Mouse (Mus musculus): ENCODE measurements around the gene Chsy1. TPM values are rescaled to one million over a fixed set of nuclear protein-coding genes. Genes with fewer than 3 reads are reported as not detected.

Chsy1 gene
- polyA plus RNA-seq, 1 experiment from 2014 or later: 24.0 TPM

- Histone ChIP-seq H3K4me3 (ENCODE audit: control insufficient read depth in 1 of 2, insufficient read depth in 1 of 2, low read depth in 1 of 2, low read length in 2 of 2) (no peak overlapping the region), H3K27ac (replicated peaks in 1 of 2; ENCODE audit: control insufficient read depth in 1 of 2, insufficient read depth in 1 of 2, low read depth in 2 of 2, low read length in 2 of 2) (no peak overlapping the region), H3K4me2 (ENCODE audit: low read length) (no peak overlapping the region), H3K9me3 (ENCODE audit: control insufficient read depth, low read length) (peaks cover 4% of the 10 kb centered on the region), H3K4me1 (ENCODE audit: control insufficient read depth in 2 of 2, insufficient read depth in 2 of 2, low read length in 2 of 2) (no peaks in the 10 kb centered on the region), H3K27me3 (ENCODE audit: control insufficient read depth, insufficient read depth, low read length) (no peaks in the 10 kb centered on the region), H3K36me3 (ENCODE audit: control insufficient read depth, insufficient read depth, low read length) (no peaks in the 10 kb centered on the region), H3K9ac (ENCODE audit: low read length) (no peak overlapping the region)
- no peak for ATAC-seq (ENCODE audit: insufficient number of reproducible peaks, insufficient read depth, low FRiP score, low read depth)
- 79% methylated on average over 2 of the region's 2 CpGs for WGBS
Observed at GRCm38 (mm10) chr7:66209920-66210319, 100.6 kb downstream of the Chsy1 start.

DNA sequence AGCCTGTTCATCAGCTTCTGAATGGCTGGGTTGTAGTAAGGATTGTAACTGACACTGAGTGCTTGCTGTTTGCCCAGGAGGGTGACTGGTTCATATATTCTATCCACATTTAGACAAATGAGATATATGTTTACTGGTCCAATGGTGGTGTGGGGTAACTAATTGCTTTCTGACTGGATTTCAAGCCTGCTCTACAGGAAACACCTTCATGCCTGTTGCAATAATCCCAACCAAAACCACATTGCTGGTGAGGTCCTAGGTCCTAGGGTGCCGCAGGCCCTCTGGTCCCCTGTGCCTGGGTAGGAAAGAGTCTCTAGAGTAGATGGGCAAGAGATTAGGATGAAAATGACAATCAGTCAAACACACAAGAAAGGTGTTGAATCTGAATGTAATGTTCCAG lies 103.6 kb downstream of the Chsy1 start:
- H3K9ac ChIP-seq (ENCODE audit: low read length): no peak overlapping the region
- H3K9me3 ChIP-seq (ENCODE audit: control insufficient read depth, low read length): 0 out of 2 replicates have a peak, but pooled peaks cover 3% of the 10 kb centered on the region
- peaks cover 2 to 8% of the 10 kb centered on the region in 2 experiments for H3K4me1 ChIP-seq (ENCODE audit: control insufficient read depth in 2 of 2, insufficient read depth in 2 of 2, low read length in 2 of 2)
- WGBS: 91% methylated on average over 1 of the region's 1 CpGs
- no peaks in the 10 kb centered on the region for H3K36me3 ChIP-seq (ENCODE audit: control insufficient read depth, insufficient read depth, low read length)
- H3K27ac ChIP-seq (replicated peaks in 1 of 2; ENCODE audit: control insufficient read depth in 1 of 2, insufficient read depth in 1 of 2, low read depth in 2 of 2, low read length in 2 of 2): no peak overlapping the region
- H3K27me3 ChIP-seq (ENCODE audit: control insufficient read depth, insufficient read depth, low read length): no peaks in the 10 kb centered on the region
- ATAC-seq (ENCODE audit: insufficient number of reproducible peaks, insufficient read depth, low FRiP score, low read depth): no peak
- no peak overlapping the region for H3K4me2 ChIP-seq (ENCODE audit: low read length)
- H3K4me3 ChIP-seq (ENCODE audit: control insufficient read depth in 1 of 2, insufficient read depth in 1 of 2, low read depth in 1 of 2, low read length in 2 of 2): no peak overlapping the region

DNA sequence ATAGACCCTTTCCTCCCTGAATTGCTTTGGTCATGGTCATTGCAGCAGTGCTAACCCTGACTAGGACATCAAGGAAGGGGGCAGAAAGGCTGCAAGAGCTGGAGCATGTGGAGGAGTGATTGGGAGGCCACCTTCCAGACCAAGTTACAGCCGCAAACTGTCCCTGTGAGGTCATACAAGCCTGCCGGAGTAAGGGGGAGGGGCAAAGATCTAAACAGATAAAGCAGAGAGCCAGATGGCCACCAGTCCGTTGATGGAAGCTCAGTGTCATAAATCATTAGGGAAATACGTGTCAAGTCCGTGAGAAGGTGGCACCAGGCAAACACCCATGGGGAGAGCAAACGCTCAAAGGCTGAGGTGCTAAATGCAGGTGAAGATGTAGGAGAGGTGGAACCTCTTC lies 105.2 kb downstream of the Chsy1 start:
- WGBS: 75% methylated on average over 6 of the region's 6 CpGs
- Histone ChIP-seq H3K9me3 (ENCODE audit: control insufficient read depth, low read length) (no peaks in the 10 kb centered on the region), H3K9ac (ENCODE audit: low read length) (no peak overlapping the region), H3K36me3 (ENCODE audit: control insufficient read depth, insufficient read depth, low read length) (no peaks in the 10 kb centered on the region), H3K4me2 (ENCODE audit: low read length) (no peak overlapping the region), H3K4me3 (ENCODE audit: control insufficient read depth in 1 of 2, insufficient read depth in 1 of 2, low read depth in 1 of 2, low read length in 2 of 2) (no peak overlapping the region), H3K4me1 (ENCODE audit: control insufficient read depth in 2 of 2, insufficient read depth in 2 of 2, low read length in 2 of 2) (peaks cover 14 to 22% of the 10 kb centered on the region in 2 experiments), H3K27me3 (ENCODE audit: control insufficient read depth, insufficient read depth, low read length) (no peaks in the 10 kb centered on the region), H3K27ac (replicated peaks in 1 of 2; ENCODE audit: control insufficient read depth in 1 of 2, insufficient read depth in 1 of 2, low read depth in 2 of 2, low read length in 2 of 2) (no peak overlapping the region)
- no peak for ATAC-seq (ENCODE audit: insufficient number of reproducible peaks, insufficient read depth, low FRiP score, low read depth)

DNA sequence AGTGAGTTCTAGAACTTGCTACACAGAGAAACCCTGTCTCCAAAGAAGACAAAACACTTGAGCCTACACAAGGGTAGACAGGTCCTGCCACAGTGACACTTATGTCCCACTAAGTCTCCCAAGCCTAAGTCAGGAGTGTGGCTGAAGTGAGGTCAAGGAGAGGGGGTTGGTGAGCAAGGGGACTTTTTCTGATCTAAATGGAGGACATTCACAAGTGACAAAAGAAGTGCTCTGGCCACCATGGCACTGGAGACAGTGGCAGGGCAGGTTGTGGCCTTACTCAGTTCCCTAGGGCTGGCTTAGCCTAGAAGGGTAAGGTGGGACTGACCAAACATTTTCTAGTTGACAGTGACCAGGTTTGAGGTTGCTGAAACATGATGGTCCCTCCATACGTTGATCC lies 106.6 kb downstream of the Chsy1 start:
- ATAC-seq (ENCODE audit: insufficient number of reproducible peaks, insufficient read depth, low FRiP score, low read depth): no peak
- H3K4me3 ChIP-seq (ENCODE audit: control insufficient read depth in 1 of 2, insufficient read depth in 1 of 2, low read depth in 1 of 2, low read length in 2 of 2): no peak overlapping the region
- no peaks in the 10 kb centered on the region for H3K9me3 ChIP-seq (ENCODE audit: control insufficient read depth, low read length)
- H3K27me3 ChIP-seq (ENCODE audit: control insufficient read depth, insufficient read depth, low read length): no peaks in the 10 kb centered on the region
- WGBS: 89% methylated on average over 1 of the region's 1 CpGs
- H3K27ac ChIP-seq (replicated peaks in 1 of 2; ENCODE audit: control insufficient read depth in 1 of 2, insufficient read depth in 1 of 2, low read depth in 2 of 2, low read length in 2 of 2): no peak overlapping the region
- peaks cover 20 to 28% of the 10 kb centered on the region in 2 experiments for H3K4me1 ChIP-seq (ENCODE audit: control insufficient read depth in 2 of 2, insufficient read depth in 2 of 2, low read length in 2 of 2)
- H3K9ac ChIP-seq (ENCODE audit: low read length): no peak overlapping the region
- H3K4me2 ChIP-seq (ENCODE audit: low read length): no peak overlapping the region
- H3K36me3 ChIP-seq (ENCODE audit: control insufficient read depth, insufficient read depth, low read length): no peaks in the 10 kb centered on the region

DNA sequence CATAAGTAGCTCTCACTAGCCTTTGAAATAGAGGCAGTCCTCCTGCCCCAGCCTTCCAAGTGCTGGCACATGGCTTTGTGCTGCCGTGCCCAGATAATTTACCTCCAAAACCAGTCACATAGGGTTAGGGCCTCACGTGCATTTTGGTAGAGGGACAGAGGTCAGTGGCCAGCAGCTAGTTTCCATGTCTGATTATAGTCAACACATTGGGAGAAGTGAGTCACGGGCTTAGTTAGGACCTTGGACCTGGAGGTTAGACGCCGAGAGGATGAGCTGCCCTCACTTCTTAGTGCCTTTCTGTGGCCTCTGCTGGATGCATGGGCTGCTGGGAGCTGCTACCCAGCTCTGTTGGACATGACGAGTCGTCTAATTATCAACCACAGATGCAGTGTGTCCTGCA lies 107.7 kb downstream of the Chsy1 start:
- 85% methylated on average over 7 of the region's 7 CpGs for WGBS
- ATAC-seq (ENCODE audit: insufficient number of reproducible peaks, insufficient read depth, low FRiP score, low read depth): no peak
- Histone ChIP-seq H3K9ac (ENCODE audit: low read length) (no peak overlapping the region), H3K27ac (replicated peaks in 1 of 2; ENCODE audit: control insufficient read depth in 1 of 2, insufficient read depth in 1 of 2, low read depth in 2 of 2, low read length in 2 of 2) (peak overlapping the region in 1 of 2 experiments; percentile 82; a peak in 2 of 4 replicates), H3K27me3 (ENCODE audit: control insufficient read depth, insufficient read depth, low read length) (no peaks in the 10 kb centered on the region), H3K4me3 (ENCODE audit: control insufficient read depth in 1 of 2, insufficient read depth in 1 of 2, low read depth in 1 of 2, low read length in 2 of 2) (no peak overlapping the region), H3K36me3 (ENCODE audit: control insufficient read depth, insufficient read depth, low read length) (no peaks in the 10 kb centered on the region), H3K4me2 (ENCODE audit: low read length) (no peak overlapping the region), H3K9me3 (ENCODE audit: control insufficient read depth, low read length) (no peaks in the 10 kb centered on the region), H3K4me1 (ENCODE audit: control insufficient read depth in 2 of 2, insufficient read depth in 2 of 2, low read length in 2 of 2) (peaks cover 20 to 28% of the 10 kb centered on the region in 2 experiments)

GRCm38 (mm10) chr7:66217531-66218094 lies 108.3 kb downstream of the Chsy1 start:
- H3K27ac ChIP-seq (replicated peaks in 1 of 2; ENCODE audit: control insufficient read depth in 1 of 2, insufficient read depth in 1 of 2, low read depth in 2 of 2, low read length in 2 of 2): peak overlapping the region; percentile 82
- 68% methylated on average over 7 of the region's 7 CpGs for WGBS
- H3K9ac ChIP-seq (ENCODE audit: low read length): peak overlapping the region; percentile 41; the same call in 1 of the 2 replicates
- no peak overlapping the region for H3K4me3 ChIP-seq (ENCODE audit: control insufficient read depth in 1 of 2, insufficient read depth in 1 of 2, low read depth in 1 of 2, low read length in 2 of 2)
- H3K4me2 ChIP-seq (ENCODE audit: low read length): no peak overlapping the region
- no peaks in the 10 kb centered on the region for H3K36me3 ChIP-seq (ENCODE audit: control insufficient read depth, insufficient read depth, low read length)
- ATAC-seq (ENCODE audit: insufficient number of reproducible peaks, insufficient read depth, low FRiP score, low read depth): no peak
- H3K4me1 ChIP-seq (ENCODE audit: control insufficient read depth in 2 of 2, insufficient read depth in 2 of 2, low read length in 2 of 2): peaks cover 20 to 28% of the 10 kb centered on the region in 2 experiments
- no peaks in the 10 kb centered on the region for H3K27me3 ChIP-seq (ENCODE audit: control insufficient read depth, insufficient read depth, low read length)
- no peaks in the 10 kb centered on the region for H3K9me3 ChIP-seq (ENCODE audit: control insufficient read depth, low read length)

DNA sequence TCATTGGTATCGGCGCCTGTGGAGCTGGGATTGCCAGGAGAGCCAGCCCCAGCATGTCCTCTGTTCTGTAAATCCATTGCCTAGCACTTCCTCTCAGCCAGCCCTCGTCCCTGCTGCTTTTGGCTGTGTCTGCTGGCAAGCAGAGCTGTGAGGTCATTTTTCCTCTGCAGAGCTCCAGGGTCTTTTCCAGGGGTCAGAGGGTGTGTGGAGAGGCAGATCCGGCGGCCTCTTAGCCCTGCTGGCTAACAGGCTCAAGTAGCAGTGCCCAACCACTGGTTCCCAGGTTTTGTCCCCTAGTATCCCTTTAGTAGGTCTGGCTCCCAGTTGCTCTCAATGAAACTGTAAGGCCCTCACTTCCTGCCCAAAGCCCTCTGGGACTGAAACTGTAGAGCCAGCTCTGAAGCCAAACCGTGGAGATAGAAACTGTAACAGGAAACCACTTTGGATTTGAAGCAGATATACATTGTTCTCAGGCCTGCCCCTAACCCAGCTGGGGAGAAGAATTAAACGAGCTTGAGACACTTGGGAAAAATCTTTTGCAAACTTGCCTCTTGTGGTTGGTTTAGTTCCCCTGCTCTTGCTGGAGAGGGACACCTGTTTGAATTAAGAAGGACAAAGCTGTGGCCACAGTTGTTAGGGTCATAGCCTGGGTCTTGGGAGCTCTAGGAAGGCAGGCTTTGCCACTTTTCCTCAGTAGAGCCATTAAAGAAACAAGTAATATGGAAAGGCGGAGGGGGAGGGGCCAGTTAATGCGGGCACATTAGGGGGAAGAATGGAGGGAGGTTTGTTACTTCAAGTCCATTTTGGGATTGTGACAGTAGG lies 109.1 kb downstream of the Chsy1 start:
- Histone ChIP-seq H3K4me1 (ENCODE audit: control insufficient read depth in 2 of 2, insufficient read depth in 2 of 2, low read length in 2 of 2) (peaks cover 21 to 28% of the 10 kb centered on the region in 2 experiments), H3K9ac (ENCODE audit: low read length) (peak overlapping the region; percentile 41; the same call in 1 of the 2 replicates), H3K4me3 (ENCODE audit: control insufficient read depth in 1 of 2, insufficient read depth in 1 of 2, low read depth in 1 of 2, low read length in 2 of 2) (no peak overlapping the region), H3K27me3 (ENCODE audit: control insufficient read depth, insufficient read depth, low read length) (no peaks in the 10 kb centered on the region), H3K36me3 (ENCODE audit: control insufficient read depth, insufficient read depth, low read length) (no peaks in the 10 kb centered on the region), H3K9me3 (ENCODE audit: control insufficient read depth, low read length) (no peaks in the 10 kb centered on the region), H3K27ac (replicated peaks in 1 of 2; ENCODE audit: control insufficient read depth in 1 of 2, insufficient read depth in 1 of 2, low read depth in 2 of 2, low read length in 2 of 2) (peak overlapping the region; percentile 82), H3K4me2 (ENCODE audit: low read length) (no peak overlapping the region)
- WGBS: 39% methylated on average over 9 of the region's 9 CpGs
- peak; percentile 82 for ATAC-seq (ENCODE audit: insufficient number of reproducible peaks, insufficient read depth, low FRiP score, low read depth)

Measured in heart, embryonic 14.5 days (tissue).